Mouse (Mus musculus) CH12.LX (cell line): ENCODE measurements around the gene Nek11.

Source experiments
- CHD2 ChIP-seq: IDR thresholded peaks from 2 replicates; pipeline ENCODE4 v1.6.1; 2011; ENCODE audit warnings: low read length, improper control_type of control experiment
- CTCF ChIP-seq, 2 experiments: IDR thresholded peaks in 1 of 2; conservative IDR thresholded peaks in 1 of 2; 2 replicates each; pipeline ENCODE4 v1.5.1; 2011 to 2012; ENCODE audit warnings: low read depth in 2 of 2, low read length in 2 of 2, improper control_type of control experiment in 1 of 2, inconsistent platforms in 1 of 2, mild to moderate bottlenecking in 1 of 2, moderate library complexity in 1 of 2
- JUND ChIP-seq: conservative IDR thresholded peaks from 2 replicates; pipeline ENCODE4 v1.6.1; 2011; ENCODE audit warnings: low read depth, low read length, improper control_type of control experiment

DNA sequence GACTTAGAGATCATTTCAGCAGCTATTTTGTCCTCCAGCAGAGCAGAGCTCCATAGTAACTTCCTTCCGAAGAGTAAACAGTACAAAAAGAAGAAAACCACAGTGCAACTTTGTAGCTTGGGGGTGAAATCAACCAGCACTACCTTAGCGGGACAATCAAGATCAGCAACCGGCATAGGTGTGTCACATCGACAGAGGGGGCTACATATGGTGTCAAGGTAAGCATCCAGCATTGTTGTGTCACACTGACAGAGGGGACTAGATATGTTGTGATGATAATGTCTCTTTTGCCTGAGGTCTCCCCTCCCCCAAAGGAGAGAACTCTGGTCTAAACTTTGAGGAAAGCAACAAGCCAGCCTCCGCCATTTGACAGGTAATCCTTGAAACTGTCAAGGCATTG is 260.8 kb downstream of the Nek11 start:
- no peak for TF ChIP-seq JUND
- no peak for TF ChIP-seq CTCF (conservative IDR thresholded peaks at IDR 0.05 in 1 of 2, IDR thresholded peaks at IDR 0.05 in 1 of 2; ENCODE audit: low read depth in 2 of 2, low read length in 2 of 2)
- TF ChIP-seq CHD2: no peak
